Comparison of ENCODE assay signal across 8 mouse cellular contexts in the genomic region with DNA sequence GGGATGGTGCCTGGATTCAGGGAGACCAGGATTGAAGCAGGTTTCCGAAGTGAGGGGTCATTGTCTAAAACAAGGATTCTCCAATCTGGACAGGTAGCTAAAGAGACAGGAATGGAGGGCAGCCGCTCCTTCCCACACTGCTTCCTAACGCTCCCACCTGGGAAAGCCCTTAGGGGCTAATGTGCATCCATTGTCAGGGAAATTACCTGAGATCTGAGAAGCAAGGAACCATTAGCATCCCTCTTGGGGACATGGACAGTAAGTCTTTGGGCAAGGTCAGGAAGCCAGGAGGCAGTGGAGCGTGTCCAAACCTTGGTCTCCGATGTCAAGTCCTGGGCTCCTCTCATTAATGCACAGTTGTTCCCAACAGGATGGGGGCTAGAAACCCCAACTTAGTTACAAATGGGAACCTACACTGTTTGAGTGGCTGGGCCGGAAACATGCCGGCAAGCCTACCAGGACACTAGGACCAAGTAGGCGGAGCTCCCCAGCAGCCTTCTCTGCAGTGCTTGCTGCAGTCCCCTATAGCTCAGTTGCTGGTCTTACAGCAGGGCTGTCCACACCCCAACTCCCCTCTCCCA. TPM values are rescaled to one million over a fixed set of nuclear protein-coding genes. Genes with fewer than 3 reads are reported as not detected.
A peak's percentile ranks its signal among the peaks of the same experiment; 100 is the strongest.
DNase-seq lines count a peak whose midpoint lies in the region; ATAC-seq and TF ChIP-seq lines count a peak whose summit lies in the region.

No protein-coding gene starts in this region.

- TF ChIP-seq EP300 in heart, adult 2 months (IDR thresholded peaks at IDR 0.05; ENCODE audit: insufficient read depth, low read depth, low read length), result no peak

- H3K9me3 ChIP-seq in hindbrain, embryonic 15.5 days, result no peaks in the 10 kb centered on the region
- no peaks in the 10 kb centered on the region for H3K9me3 ChIP-seq in liver, embryonic 16.5 days (replicated peaks; ENCODE audit: control insufficient read depth, low read length)

- no peaks in the 10 kb centered on the region for H3K27me3 ChIP-seq in heart, adult 2 months (ENCODE audit: control insufficient read depth, insufficient read depth, low read length)
- peaks cover 17% of the 10 kb centered on the region for H3K27me3 ChIP-seq in hindbrain, embryonic 15.5 days
- H3K27me3 ChIP-seq in liver, embryonic 16.5 days (ENCODE audit: control insufficient read depth, insufficient read depth, low read depth, low read length), result peaks cover 54% of the 10 kb centered on the region

- DNase-seq in heart, adult 2 months, result no peak
- DNase-seq in heart, postnatal 25 days (ENCODE audit: low spot score), result no peak
- peak; percentile 21 for DNase-seq in brain, adult 2 months (ENCODE audit: low read depth, low spot score)
- DNase-seq in spleen, postnatal 14 days (ENCODE audit: low spot score in 2 of 2), result no peak
- no peak for DNase-seq in T-cell, adult 2 months (ENCODE audit: low spot score)

- TF ChIP-seq CTCF in heart, adult 2 months (IDR thresholded peaks at IDR 0.05), result no peak

- intact Hi-C loops in heart, adult 2 months (cut with DNase I), result loop anchor here (2.0 to 5.0 kb wide), 3 partner anchors 14 to 155 kb away; no protein-coding TSS in a partner anchor
- intact Hi-C loops in heart, postnatal 25 days (cut with DNase I), result loop anchor here (5.0 kb wide), 3 partner anchors 35 to 155 kb away; no protein-coding TSS in a partner anchor

- WGBS in heart, adult 2 months, result 23% methylated on average over 8 of the region's 8 CpGs
- WGBS in hindbrain, embryonic 15.5 days, result 9% methylated on average over 8 of the region's 8 CpGs
- 24% methylated on average over 8 of the region's 8 CpGs for WGBS in liver, embryonic 16.5 days (ENCODE audit: insufficient replicate concordance)

- H3K27ac ChIP-seq in heart, adult 2 months, result peak overlapping the region; percentile 35
- H3K27ac ChIP-seq in hindbrain, embryonic 15.5 days (replicated peaks), result peak overlapping the region; percentile 73
- no peak overlapping the region for H3K27ac ChIP-seq in liver, embryonic 16.5 days (ENCODE audit: low read length)

- no peak overlapping the region; the same call in 1 of the 2 replicates for H3K4me3 ChIP-seq in heart, adult 2 months
- peak overlapping the region; percentile 66 for H3K4me3 ChIP-seq in hindbrain, embryonic 15.5 days
- H3K4me3 ChIP-seq in liver, embryonic 16.5 days (ENCODE audit: low read depth, low read length), result no peak overlapping the region

- ATAC-seq in hindbrain, embryonic 15.5 days (ENCODE audit: low FRiP score, low read depth), result no peak
- ATAC-seq in liver, embryonic 16.5 days (ENCODE audit: low read depth), result no peak
- ATAC-seq in activated CD4-positive, CD25-positive, alpha-beta regulatory T cell, adult 4 months, result no peak

- peak overlapping the region; percentile 94 for H3K4me2 ChIP-seq in hindbrain, embryonic 15.5 days
- H3K4me2 ChIP-seq in liver, embryonic 16.5 days (ENCODE audit: low read depth, low read length), result 0 out of 2 replicates have a peak overlapping the region, but pooled peaks have one; percentile 37

- H3K79me2 ChIP-seq in heart, adult 2 months (replicated peaks; ENCODE audit: control insufficient read depth, insufficient read depth, low read length), result no peaks in the 10 kb centered on the region

- H3K9ac ChIP-seq in heart, adult 2 months (ENCODE audit: low read depth, low read length), result peak overlapping the region; percentile 77; the same call in 1 of the 2 replicates
- H3K9ac ChIP-seq in hindbrain, embryonic 15.5 days, result peak overlapping the region; percentile 73
- H3K9ac ChIP-seq in liver, embryonic 16.5 days (ENCODE audit: low read depth, low read length), result no peak overlapping the region

- no peaks in the 10 kb centered on the region for H3K36me3 ChIP-seq in heart, adult 2 months (ENCODE audit: control insufficient read depth, insufficient read depth, low read length)
- 0 out of 2 replicates have a peak, but pooled peaks cover 3% of the 10 kb centered on the region for H3K36me3 ChIP-seq in hindbrain, embryonic 15.5 days
- no peaks in the 10 kb centered on the region for H3K36me3 ChIP-seq in liver, embryonic 16.5 days (ENCODE audit: control insufficient read depth, insufficient read depth)

- TF ChIP-seq POLR2A in heart, adult 2 months (IDR thresholded peaks at IDR 0.05; ENCODE audit: insufficient read depth, low read depth, low read length), result no peak

- H3K4me1 ChIP-seq in heart, adult 2 months (ENCODE audit: control insufficient read depth, insufficient read depth, low read length), result peaks cover 13% of the 10 kb centered on the region
- H3K4me1 ChIP-seq in hindbrain, embryonic 15.5 days (replicated peaks), result peaks cover 33% of the 10 kb centered on the region
- H3K4me1 ChIP-seq in liver, embryonic 16.5 days (ENCODE audit: control insufficient read depth, low read depth, low read length), result peaks cover 3% of the 10 kb centered on the region

RNA-seq across cellular contexts. Expression of a gene that starts 2.5 kb away (rescaled TPM):
- total RNA-seq in heart, adult 2 months (2021), result under 1 TPM; 0.66 to 0.70 TPM
- 1.1 and 3.7 TPM in 2 replicates for polyA plus RNA-seq in heart, adult 2 months (2012; rRNA removed)
- total RNA-seq in heart, postnatal 25 days (2021), result 1 to 10 TPM; 1.0 to 1.7 TPM
- polyA plus RNA-seq in hindbrain, embryonic 15.5 days (2015; fragmentation: Nextera tagmentation; extraction: Ambion mirVana), result 0.92 and 1.5 TPM in 2 replicates
- 0.02 and 0.04 TPM in 2 replicates for polyA plus RNA-seq in liver, embryonic 16.5 days (2015; fragmentation: Nextera tagmentation; extraction: Ambion mirVana)
- polyA plus RNA-seq in activated CD4-positive, CD25-positive, alpha-beta regulatory T cell, adult 4 months (2017; shearing (Covaris generic)), result under 1 TPM; 0.43 to 0.44 TPM

RNA-seq across cellular contexts. Expression of a gene that starts 20.9 kb away (rescaled TPM):
- 10 to 100 TPM; 21.3 to 22.3 TPM for total RNA-seq in heart, adult 2 months (2021)
- 17.8 and 25.2 TPM in 2 replicates for polyA plus RNA-seq in heart, adult 2 months (2012; rRNA removed)
- 10 to 100 TPM; 17.7 to 19.1 TPM for total RNA-seq in heart, postnatal 25 days (2021)
- 42.2 and 42.5 TPM in 2 replicates for polyA plus RNA-seq in hindbrain, embryonic 15.5 days (2015; fragmentation: Nextera tagmentation; extraction: Ambion mirVana)
- polyA plus RNA-seq in liver, embryonic 16.5 days (2015; fragmentation: Nextera tagmentation; extraction: Ambion mirVana), result 26.1 and 27.7 TPM in 2 replicates
- polyA plus RNA-seq in activated CD4-positive, CD25-positive, alpha-beta regulatory T cell, adult 4 months (2017; shearing (Covaris generic)), result 10 to 100 TPM; 40.0 to 54.3 TPM
